Mouse (Mus musculus) spleen, adult 2 months (tissue): Measurements from ENCODE around the gene Fuom.

Experiments used
- CTCF ChIP-seq: fragments of 200-500 bp; IDR thresholded peaks from 2 replicates; pipeline ENCODE4 v1.5.1; 2011; ENCODE audit warnings: mild to moderate bottlenecking, inconsistent platforms; ENCODE audit not compliant: insufficient read depth, insufficient read length, insufficient replicate concordance; ENCODE audit errors: extremely low read depth
- POLR2A ChIP-seq: fragments of 200-500 bp; IDR thresholded peaks from 2 replicates; pipeline ENCODE4 v1.6.1; 2011; ENCODE audit warnings: low read depth, low read length, inconsistent platforms

- TF ChIP-seq POLR2A, result no peak
- TF ChIP-seq CTCF, result no peak
These were observed 20.6 kb downstream of the Fuom start for GRCm38 (mm10) chr7:140081408-140082241.
